Mouse (Mus musculus): ENCODE data around the gene Adat3.

GRCm38 (mm10) chr10:80570871-80571836 is 31.5 kb upstream of the Adat3 start:
- TF ChIP-seq CTCF (IDR thresholded peaks at IDR 0.05; ENCODE audit: insufficient read depth, low read length) (no peak), POLR2A (IDR thresholded peaks at IDR 0.05; ENCODE audit: borderline replicate concordance, extremely low read depth, low read depth, low read length) (no peak)

Measured in lung, adult 2 months (tissue).